Mouse (Mus musculus) T-helper 17 cell (primary cell): ENCODE results near the gene Nmt1.

Experiments
- in situ Hi-C, 2 experiments: fragments of 300-600 bp; cut with MboI, MseI; formaldehyde crosslinking; loops; 1 replicate in 1 of 2; 2 replicates in 1 of 2; pipeline ENCODE4 v1.15.1; 2025; ENCODE audit warnings: high pct_unique_total_duplicates in 2 of 2

Nmt1 gene

GRCm38 (mm10) chr11:103074796-103075323, 46.9 kb downstream of the Nmt1 start:
- in situ Hi-C loops = loop anchor here in 1 of 2 experiments (10.0 kb wide), 1 partner anchor 730 kb away; no protein-coding TSS in a partner anchor

- in situ Hi-C loops = loop anchor here in 1 of 2 experiments (10.0 kb wide), 1 partner anchor 729 kb away; no protein-coding TSS in a partner anchor
Observed at GRCm38 (mm10) chr11:103076010-103076409, 48.0 kb downstream of the Nmt1 start.

GRCm38 (mm10) chr11:103076581-103076980, 48.6 kb downstream of the Nmt1 start:
- in situ Hi-C loops = loop anchor here in 1 of 2 experiments (10.0 kb wide), 1 partner anchor 728 kb away; no protein-coding TSS in a partner anchor

GRCm38 (mm10) chr11:103078131-103078530, 50.1 kb downstream of the Nmt1 start:
- in situ Hi-C loops = loop anchor here in 1 of 2 experiments (10.0 kb wide), 1 partner anchor 727 kb away; no protein-coding TSS in a partner anchor

- in situ Hi-C loops = no loop called here
Observed at GRCm38 (mm10) chr11:103080323-103081091, 52.5 kb downstream of the Nmt1 start.

- in situ Hi-C loops = no loop called here
Observed at GRCm38 (mm10) chr11:103081631-103082030, 53.6 kb downstream of the Nmt1 start.

- in situ Hi-C loops = no loop called here
Observed at GRCm38 (mm10) chr11:103093306-103093705, 65.3 kb downstream of the Nmt1 start.

GRCm38 (mm10) chr11:103093862-103094833, 66.2 kb downstream of the Nmt1 start:
- in situ Hi-C loops = no loop called here

- in situ Hi-C loops = no loop called here
Observed at GRCm38 (mm10) chr11:103095107-103095670, 67.2 kb downstream of the Nmt1 start.

GRCm38 (mm10) chr11:103095801-103096200, 67.8 kb downstream of the Nmt1 start:
- in situ Hi-C loops = no loop called here

GRCm38 (mm10) chr11:103096979-103097894, 69.2 kb downstream of the Nmt1 start:
- in situ Hi-C loops = no loop called here

- in situ Hi-C loops = no loop called here
Observed at GRCm38 (mm10) chr11:103098531-103099190, 70.7 kb downstream of the Nmt1 start.

- in situ Hi-C loops = no loop called here
Observed at GRCm38 (mm10) chr11:103099352-103099940, 71.5 kb downstream of the Nmt1 start.

GRCm38 (mm10) chr11:103100361-103100760, 72.4 kb downstream of the Nmt1 start:
- in situ Hi-C loops = loop anchor here (5.0 to 25.0 kb wide), 5 partner anchors 37 to 862 kb away; partner anchors contain the start of genes Arf2 (in 1 of the 2) and Nsf (in 1 of the 2)

GRCm38 (mm10) chr11:103101481-103101865, 73.5 kb downstream of the Nmt1 start, which contains the start of the genes Plcd3 and Acbd4:
Gene Plcd3, minus strand, starts transcription at chr11:103101658.
Gene Acbd4, plus strand, starts transcription at chr11:103101682.
- in situ Hi-C loops = loop anchor here (5.0 to 25.0 kb wide), 5 partner anchors 36 to 861 kb away; partner anchors contain the start of genes Arf2 (in 1 of the 2) and Nsf (in 1 of the 2)

- in situ Hi-C loops = loop anchor here (5.0 to 25.0 kb wide), 5 partner anchors 35 to 860 kb away; partner anchors contain the start of genes Arf2 (in 1 of the 2) and Nsf (in 1 of the 2)
Observed at GRCm38 (mm10) chr11:103101866-103102501, 74.0 kb downstream of the Nmt1 start.

GRCm38 (mm10) chr11:103102725-103103349, 74.8 kb downstream of the Nmt1 start:
- in situ Hi-C loops = loop anchor here (5.0 to 25.0 kb wide), 5 partner anchors 34 to 859 kb away; partner anchors contain the start of genes Arf2 (in 1 of the 2) and Nsf (in 1 of the 2)
